Mouse (Mus musculus) cerebellum, adult 2 months (tissue): ENCODE data around the gene Ppfia4.

Source experiments
- CTCF ChIP-seq: fragments of 200-500 bp; IDR thresholded peaks from 2 replicates; pipeline ENCODE4 v1.5.1; 2011; ENCODE audit warnings: low read depth, mild to moderate bottlenecking, control low read depth, low read length, moderate library complexity, borderline replicate concordance; ENCODE audit not compliant: insufficient read depth
- POLR2A ChIP-seq: fragments of 200-500 bp; IDR thresholded peaks from 2 replicates; pipeline ENCODE4 v1.6.1; 2011; ENCODE audit warnings: low read length, control low read depth, borderline replicate concordance; ENCODE audit not compliant: insufficient read depth

DNA sequence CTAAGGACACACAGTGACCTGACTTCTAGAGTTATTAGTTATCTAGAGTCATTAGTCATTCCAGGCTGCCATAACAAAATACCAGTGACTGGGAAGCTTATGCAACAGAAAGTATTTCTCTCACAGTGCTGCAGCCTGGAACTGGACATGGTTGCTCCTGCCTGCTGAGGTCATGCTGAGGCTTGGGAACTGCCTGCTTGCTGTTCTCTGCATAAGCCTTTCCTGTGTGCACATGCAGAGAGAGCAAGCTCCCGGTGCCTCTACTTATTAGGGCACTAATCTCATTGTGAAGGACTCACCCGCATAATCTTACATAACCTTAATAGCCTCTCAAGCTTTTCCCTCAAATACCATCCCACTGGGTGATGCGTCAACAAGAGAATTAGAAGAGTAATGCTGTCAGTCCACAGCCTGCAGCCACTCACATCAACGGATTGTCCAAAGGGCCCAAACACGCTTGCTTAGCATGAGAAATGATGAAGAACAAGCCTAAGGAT lies 59.9 kb downstream of the Ppfia4 start:
- no peak for TF ChIP-seq CTCF
- TF ChIP-seq POLR2A: no peak
